Mouse (Mus musculus): ENCODE data around the gene Grid1.

- TF ChIP-seq POLR2A (IDR thresholded peaks at IDR 0.05; ENCODE audit: insufficient read length, low read depth) (no peak), MYOD1 (IDR thresholded peaks at IDR 0.05; ENCODE audit: control insufficient read depth in 1 of 3, insufficient read length in 2 of 3, low read depth in 2 of 3) (no peak), MAX (IDR thresholded peaks at IDR 0.05; ENCODE audit: low read depth) (no peak), USF1 (IDR thresholded peaks at IDR 0.05; ENCODE audit: low read depth) (no peak), SRF (IDR thresholded peaks at IDR 0.05; ENCODE audit: control insufficient read depth, insufficient read length, low read depth) (no peak), E2F4 (IDR thresholded peaks at IDR 0.05; ENCODE audit: insufficient read depth) (no peak)
Observed at GRCm38 (mm10) chr14:35044268-35044667, 224.4 kb downstream of the Grid1 start.

Measured in myocyte (in vitro differentiated cells).